Mouse (Mus musculus) layer of hippocampus, adult 18-20 months (tissue): Measurements from ENCODE around the gene Nhlh1. TPM values are rescaled to one million over a fixed set of nuclear protein-coding genes. Genes with fewer than 3 reads are reported as not detected.

Experiments used
- DNase-seq, 2 experiments: peaks; one replicate each; pipeline ENCODE4 v3.0.0; 2022; ENCODE audit warnings: low spot score in 2 of 2
- long read RNA-seq: library from polyadenylated mRNA; stranded (forward); transcript quantifications from one replicate; pipeline ENCODE4 v2.0.0, GENCODE M21; 2021
- total RNA-seq, 2 experiments: library from RNA; stranded (reverse); gene quantifications; 2 replicates each; pipeline ENCODE4 v1.2.3; 2021

Gene Nhlh1
- total RNA-seq, result 1 to 10 TPM in 1 of 2 experiments, under 1 TPM in 1; 0.68 to 1.1 TPM
- long read RNA-seq, result 0 reads

DNA sequence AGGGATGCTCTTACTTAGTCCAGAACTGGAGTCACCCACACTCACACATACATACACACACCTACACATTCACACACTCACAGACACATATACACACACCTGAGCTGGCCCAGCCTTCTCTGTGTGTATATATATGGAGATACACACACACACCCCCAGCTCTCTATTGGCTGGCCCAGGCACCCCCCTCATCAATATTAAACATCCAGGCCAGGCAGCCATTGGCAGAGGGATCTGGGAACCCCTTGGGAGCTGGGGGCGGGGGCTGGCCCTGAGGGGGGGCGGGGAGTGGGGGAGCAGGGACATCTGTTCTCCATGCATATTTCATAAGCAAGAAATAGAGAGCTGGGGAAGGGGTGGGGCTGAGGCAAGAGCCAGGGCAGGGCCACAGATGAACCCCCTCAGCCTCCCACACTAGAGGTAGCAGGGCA, at the start of gene Nhlh1:
Nhlh1 (minus strand) TSS at position 83 of the 431 bp plus-strand sequence.
- no peak for DNase-seq

DNA sequence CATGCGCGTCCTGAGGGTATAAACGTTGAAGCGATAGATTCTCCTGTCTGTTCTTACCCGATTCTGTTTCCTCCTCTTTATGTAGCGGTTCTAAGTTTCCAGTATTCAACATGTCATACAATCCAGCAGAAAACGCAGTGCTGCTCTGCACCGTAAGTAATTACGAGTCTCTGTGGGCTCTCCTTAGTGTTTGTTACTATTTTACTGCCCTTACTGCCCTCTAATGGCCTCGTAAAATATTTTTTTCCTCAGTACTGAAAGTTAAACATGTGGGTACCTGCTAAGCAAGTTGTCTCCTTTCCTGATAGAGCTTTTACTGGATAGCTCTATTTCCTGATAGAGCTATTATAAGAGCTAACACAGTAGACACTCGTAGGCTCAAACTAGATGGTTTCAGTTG, 47.7 kb upstream of the Nhlh1 start:
- no peak for DNase-seq

DNA sequence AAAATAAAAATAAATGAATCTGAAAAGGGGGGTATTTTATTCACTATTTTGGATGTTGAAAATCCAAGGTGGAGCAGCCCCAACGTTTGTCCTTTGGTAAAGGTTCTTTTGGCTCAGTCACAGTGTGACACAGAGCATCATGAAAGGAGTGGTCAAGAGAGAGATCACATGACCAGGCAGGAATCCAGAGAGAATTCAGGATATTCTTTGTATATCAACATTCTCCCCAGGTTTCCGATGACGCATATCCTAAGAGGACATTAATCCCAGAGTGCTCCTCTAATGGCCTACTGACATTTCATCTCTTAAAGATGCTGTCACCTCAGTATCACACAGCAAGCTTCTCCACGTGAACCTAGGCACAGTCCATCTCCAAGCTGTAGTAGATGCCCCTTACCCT, 46.2 kb upstream of the Nhlh1 start:
- no peak for DNase-seq

DNA sequence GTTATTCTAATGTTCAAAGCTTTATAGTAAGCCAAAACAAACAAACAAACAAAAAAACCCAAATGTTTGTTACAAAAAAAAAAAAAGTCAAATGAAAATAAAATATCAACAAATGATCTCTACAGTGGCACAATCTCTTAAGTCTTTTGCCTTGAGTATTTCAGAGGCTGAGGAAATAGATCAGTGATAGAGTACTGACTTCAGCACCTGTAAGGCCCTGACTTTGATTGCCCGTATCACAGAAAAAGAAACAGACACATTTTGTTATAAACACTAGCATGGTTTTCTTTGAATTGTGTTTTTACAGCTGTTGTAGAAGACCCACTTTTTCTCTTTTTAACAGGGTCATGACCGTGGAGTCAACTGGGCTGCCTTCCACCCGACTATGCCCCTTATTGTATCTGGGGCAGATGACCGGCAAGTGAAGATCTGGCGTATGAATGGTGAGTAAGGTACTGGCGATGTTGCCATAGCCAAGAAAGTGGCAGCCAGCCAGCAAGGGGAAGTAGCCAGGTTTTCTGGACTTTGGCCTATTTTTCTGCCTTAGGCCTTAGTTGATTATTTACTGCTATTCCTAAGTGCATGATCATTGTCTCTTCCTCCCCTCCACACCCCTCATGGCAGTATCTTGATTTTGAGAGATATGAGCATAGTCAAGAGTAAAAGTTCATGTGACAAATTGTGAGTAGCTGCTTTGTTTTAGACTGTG, 42.1 kb upstream of the Nhlh1 start:
- no peak for DNase-seq

DNA sequence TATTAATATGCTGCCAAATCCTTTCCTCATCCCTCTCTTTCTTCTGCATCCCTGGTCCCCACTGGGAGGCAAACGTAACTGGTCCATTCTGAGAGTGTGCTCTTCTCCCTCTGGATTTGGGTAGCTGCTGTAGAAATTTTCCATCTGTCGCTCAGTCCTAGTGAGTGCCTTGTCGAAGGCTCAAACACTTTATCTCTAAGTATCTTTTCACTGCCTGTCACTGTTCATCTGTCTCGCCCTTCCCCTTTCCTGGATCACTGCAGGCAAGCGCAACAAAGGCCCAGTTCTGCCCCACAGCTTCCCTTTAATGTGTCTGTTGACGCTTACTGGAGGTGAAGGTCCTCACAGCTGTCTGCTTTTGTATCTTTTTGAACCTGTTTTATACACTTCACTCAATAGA, 37.8 kb upstream of the Nhlh1 start:
- DNase-seq, result no peak

DNA sequence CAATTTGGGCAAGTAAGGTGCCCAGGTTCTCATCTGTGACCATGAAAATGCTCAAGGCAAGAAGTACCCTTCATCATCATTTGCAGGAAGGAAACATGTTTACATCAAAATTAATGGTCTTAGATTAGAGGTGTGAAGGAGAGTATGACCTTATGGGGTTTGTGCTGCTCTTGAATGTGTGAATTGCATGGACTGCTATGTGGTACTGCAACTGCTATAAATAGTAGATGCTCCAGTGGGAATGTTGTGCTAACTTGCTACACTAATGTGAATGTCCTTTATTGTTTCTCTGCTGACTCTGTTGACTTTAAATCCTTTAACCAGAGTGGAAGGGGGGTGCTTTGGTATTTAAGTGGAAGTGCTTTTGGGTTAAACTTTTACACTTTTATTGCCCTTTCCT, 36.9 kb upstream of the Nhlh1 start:
- DNase-seq, result no peak

DNA sequence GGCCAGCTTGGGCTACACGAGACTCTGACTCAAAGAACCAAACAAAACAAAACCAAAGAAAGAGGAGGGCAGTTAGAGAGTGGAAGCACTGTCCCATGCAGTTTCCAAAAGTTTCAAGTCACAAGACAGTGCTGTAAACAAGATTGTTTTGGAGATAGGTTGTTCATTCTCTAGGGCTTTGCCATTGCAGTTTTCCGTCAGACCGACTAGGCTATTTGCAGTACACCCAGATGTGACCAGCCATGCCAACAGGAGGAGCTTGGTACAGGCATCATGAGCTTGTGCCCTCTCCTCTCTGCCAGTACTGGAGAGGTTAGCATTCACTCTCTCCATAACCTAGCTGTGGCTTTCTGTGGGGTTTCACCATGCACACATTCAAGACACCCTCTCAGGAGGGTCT, 36.1 kb upstream of the Nhlh1 start:
- DNase-seq, result no peak

DNA sequence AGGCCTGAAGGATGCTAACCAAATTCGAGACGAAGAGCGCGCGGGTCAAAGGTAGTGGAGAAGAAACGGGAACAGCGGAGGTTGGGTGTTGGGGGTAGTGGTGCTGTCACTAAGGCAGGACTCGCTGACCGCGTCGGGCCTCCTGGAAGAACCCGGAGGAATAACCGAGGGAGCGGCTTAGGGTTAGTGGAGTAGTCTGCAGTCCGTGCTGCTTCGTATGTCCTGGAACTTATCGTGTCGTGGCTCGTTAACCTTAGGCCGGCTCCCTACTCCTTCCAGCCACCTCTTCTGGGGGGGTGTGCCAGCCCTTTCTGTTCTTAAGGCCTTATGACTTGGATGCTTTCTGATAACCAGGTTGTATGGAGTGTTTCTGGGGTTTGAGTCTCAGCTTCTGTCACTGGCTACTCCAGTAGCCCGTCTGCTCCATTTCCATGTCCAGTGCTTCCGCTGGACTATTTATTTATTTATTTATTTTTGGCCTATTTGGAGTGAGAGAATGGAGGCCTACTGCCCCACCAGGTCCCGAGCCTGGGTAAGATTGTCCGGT, 25.6 kb upstream of the Nhlh1 start:
- no peak for DNase-seq

DNA sequence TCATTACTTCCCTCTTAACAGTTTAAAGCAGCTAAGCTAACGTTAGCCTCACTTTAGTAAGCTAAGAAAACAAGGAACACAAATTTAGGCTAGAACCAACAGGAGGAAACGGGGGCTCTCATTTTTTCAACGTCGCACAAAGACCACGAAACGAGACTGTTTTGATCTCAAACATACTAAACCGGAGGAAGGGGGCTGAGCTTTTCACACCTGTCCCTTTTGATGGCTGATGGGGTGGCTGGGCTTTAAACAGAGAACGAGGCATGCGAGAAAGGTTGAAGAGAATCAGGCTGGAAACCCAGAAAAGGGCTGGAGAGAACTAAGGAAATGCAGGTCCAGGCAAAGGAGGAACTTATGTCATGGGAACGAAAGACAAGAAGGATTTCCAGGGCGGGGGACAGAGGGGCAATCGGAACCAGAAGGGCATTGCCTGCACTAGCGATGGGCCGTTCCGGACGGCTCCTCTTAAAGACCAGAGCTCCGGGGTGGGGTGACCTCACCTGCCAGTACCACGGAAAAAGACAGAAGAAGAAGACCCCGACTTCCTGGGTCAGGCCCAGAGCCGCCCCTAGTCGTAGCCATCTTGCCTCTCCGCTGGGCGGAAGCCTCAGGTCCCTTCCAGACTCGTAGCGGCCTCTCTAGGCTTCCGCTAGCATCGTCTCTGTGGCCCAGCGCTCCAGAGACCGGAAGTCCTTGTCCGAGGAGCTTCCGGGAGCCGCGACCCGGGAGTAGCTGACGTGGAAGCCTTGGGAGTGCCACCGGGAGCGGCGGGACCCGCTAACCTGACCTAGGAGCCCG, 24.9 kb upstream of the Nhlh1 start, which contains the start of the genes Copa and Ncstn:
Copa (plus strand) TSS at position 429 of the 798 bp plus-strand sequence.
Ncstn (minus strand) TSS at position 695 of the 798 bp plus-strand sequence.
- peak; percentile 92 to 96 for DNase-seq

DNA sequence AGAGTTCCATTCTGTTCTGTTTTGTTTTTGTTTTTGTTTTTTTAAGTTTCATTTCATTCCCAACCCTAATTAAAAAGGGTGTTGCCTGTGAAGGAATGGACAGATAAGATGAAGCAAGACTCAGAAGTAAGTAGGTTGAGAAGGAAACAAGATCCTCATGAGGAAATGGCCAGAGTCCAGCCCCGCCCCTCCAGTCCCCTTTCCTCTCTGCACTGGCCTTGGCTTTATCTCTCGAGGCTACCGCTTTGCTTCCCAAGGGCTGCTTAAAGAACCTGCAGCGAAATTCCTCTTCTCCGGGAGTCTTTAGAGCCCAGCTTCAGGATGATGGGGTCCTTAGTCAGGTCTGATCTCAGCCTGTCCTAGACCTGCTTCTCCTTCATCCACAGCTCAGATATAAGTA, 20.6 kb upstream of the Nhlh1 start:
- no peak for DNase-seq

DNA sequence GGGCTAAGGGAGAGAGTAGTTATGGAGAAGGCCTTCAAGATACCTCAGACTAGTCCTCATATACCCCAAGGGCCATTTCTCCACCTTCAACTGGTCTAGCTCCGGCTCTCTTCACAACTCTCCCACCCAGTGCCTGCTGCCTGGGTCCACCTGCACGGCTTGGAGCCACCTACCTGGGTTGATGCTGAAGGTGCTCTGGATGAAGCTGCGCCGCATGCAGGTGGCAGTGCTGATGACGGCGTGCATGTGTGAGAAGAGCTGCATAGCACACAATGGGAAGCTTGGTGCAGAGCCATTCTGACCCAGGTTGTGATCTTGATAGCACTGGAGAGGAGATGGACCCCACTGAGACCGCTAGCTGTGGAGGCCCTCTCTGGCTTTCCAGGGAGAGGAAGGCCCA, 15.2 kb upstream of the Nhlh1 start:
- no peak for DNase-seq

DNA sequence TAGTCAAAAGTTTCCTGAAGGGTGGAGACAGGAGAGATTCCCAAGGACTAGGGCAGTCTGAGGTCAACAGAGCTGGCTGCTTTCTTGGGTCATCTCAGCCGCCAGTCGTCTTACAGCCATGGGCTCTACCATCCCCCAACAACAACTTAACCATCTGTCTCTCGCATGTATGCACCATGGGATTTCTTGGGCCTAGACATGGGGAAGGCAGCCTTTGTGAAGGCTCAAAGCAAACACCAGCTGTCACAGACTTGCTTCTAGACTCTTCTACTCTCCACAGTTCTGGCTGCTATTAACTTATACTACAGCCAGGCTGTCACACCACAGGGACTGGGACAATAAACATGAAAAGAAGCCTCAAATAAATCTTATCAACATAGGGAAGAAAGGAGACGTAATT, 14.2 kb upstream of the Nhlh1 start:
- no peak for DNase-seq

DNA sequence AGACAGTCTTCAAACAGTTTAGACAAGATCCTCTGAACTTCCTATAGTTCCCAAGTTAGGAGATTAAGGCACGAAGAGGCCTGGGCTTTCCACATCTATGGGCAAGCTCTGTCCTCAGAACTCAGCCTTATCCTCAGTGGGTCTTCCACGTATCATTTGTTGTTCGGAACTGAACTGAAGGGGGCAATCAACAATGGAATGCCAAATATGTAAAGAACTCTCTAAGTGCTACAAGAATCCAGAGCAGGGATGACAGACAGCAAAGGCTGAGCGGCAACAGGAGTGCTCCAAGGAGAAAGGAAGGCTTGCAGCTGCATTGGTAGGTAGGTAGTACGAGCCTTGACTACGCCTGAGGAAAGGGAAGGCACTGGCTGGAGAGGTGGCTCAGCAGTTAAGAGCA, 12.9 kb upstream of the Nhlh1 start:
- no peak for DNase-seq

DNA sequence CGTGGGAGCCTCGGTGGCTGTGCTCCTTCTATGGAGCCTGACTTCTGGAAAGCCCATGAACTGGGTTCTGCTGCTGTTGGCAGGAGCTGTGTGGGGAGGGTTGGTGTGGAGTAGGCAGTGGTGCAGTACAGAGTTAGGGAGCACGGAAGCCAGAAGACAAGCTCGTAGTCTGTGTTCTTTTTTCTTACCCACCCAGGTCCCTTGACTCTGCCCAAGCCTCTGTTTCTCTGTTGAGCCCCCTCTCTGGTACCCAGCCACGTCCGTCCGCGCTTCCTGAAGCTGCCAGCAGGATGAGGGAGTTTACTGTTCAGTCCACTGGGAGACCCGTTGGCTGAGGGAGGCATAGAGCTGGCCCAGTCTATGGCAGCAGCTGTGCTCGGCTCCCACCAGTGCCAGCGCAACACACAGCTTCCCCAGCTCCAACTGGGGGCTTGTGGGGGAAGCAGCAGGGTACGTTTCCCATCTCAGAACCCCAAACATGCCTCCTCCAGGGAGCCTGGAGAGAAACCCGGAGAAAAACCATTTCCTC, 7.3 kb upstream of the Nhlh1 start:
- DNase-seq, result peak in 1 of 2 experiments; percentile 35

DNA sequence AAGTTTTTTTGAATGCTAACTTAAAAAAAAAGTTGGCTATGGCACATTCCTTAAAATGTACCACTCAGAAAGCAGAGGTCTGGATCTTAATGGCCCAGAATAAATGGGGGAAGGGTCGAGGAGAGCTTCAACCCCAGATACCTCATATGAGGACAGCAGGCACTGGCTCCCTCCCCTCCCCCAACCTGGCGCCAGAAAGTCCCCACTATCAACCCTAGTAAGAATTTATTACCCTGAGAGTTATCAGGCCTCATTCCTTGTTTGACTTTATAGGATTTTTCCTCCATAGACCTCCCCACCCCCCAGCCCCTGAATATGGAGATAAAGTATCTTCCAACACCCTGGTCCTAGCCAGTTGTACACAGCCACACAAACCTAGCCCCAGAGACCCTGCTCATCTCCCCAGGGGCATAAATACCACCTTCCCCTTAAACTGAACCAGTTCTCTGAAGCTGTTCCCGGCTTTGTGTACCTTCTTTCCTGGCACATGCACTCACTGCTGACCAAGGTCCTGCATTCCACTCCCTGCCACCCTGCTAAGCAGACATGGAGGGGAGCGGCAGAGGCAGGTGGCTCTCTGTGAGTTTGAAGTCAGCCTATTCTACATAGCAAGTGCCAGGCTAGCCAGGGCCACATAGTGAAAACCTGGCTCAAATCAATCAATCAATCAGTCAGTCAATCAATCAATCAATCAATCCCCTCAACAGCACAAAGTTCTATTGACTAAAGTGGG, 6.1 kb upstream of the Nhlh1 start:
- DNase-seq, result no peak

DNA sequence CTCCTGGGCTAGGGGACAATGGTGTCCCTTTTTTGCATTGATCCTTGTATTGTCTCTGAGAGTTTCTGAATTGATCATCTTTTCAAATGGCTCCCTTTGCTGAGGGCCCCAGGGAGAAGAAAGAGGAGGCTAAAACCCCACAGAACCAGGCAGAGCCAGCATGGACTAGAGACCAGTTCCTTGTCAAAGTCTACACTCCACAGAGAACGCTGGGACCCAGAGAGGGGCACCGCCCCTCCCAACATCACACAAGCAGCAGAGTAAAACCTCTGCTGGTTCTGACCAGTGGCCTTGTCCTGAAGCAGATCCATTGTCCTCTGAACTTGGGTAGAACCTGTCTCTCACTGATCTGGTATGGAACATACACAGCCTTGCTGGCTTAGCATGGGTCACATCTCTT, 4.7 kb upstream of the Nhlh1 start:
- DNase-seq, result no peak

DNA sequence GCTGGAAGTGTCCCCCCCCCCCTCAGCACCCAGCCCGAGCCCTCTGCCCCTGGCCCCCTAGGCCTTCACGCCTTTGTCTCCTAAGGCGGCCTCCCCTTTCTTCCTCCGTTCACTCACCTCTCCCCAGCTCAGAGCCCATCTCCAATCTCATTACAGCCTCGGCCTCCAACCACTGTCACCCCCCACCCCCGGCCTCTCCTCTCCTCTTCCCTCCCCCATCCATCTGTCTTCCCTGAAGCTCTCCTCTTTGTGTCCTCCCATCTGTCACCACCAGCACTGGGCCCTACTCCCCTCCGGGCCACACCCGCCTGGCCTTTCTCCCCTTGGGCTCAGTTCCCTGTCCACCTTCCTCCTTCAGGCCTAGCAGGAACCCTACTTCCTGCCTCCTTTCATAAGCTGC, 3.8 kb upstream of the Nhlh1 start:
- no peak for DNase-seq

DNA sequence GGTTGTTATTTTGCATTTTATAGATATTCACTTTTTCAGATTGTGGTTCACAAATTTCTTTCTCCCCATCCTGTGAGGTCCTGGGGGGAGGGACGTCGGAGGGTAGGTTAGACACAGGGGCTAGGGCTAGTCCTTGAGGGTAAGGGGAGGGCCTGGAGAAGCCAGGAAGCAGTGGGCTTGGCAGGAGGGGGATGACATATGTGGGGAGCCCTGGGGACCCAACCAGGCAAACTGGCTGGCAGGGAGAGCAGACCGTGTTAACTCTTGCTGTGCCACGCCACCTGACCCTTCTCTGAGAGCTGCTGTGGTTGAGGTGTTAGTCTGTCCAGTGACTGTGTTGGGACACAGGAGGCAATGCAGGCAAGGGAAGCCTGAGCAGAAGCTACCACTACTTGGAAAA, 3.3 kb upstream of the Nhlh1 start:
- DNase-seq, result no peak

DNA sequence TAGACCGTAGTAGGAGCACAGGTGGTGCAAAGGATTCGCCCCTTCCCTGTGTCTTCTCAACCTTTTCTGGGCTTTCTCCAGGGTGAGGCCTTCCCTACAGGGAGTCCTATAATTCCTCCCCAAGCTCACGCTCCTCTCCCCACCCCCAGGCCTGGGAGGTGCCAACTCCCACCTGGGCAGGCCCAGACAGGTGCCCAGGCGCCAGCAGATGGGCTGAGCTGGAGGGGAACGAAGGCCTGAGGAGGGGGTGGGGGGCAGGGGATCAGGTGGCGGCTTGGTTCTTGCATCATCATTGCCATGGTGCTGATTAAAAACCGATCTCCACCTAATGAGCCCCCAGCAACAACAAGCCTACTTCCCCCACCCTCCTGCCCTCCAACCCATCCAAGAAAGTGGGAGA, 1.5 kb upstream of the Nhlh1 start:
- no peak for DNase-seq

DNA sequence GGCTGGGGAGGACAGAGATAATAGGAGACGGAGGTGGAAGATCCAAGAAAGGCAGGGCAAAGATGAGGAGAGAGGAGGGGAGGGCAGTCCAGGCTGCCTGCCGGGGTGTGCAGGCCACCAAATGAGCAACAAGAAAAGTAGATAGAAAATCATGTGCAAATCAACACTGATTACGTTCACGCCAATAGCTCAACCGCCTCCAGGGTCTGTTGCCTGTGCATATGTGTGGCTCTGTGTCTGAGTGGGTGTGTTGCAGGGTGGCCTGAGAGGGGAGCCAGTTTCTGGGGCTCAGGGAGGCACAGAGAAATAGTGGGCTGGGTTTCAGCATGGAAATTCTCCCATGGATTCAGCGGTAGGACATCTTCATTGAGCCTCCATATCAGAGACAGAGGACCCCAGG, 948 bp upstream of the Nhlh1 start:
- DNase-seq, result no peak

DNA sequence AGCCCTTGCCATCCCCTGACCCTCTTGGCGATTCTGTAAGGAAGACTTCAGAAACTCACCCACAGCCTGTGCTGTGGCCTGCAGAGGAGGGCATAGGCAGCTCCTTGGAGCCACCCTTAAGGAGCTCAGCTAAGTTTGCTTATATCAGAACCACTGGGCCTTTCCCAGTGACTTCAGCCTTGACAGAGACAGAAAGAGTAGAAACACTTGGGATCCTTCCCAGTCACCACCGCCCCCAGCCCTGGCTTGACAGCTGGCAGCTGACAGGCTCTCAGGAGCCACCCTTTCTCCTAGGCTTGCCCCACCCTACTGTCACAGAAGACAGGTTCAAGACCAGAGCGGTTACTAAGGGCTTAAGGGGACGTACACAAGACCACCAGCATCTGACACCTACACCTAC, 1.1 kb downstream of the Nhlh1 start:
- no peak for DNase-seq
